Mouse (Mus musculus) hindbrain, embryonic 13.5 days (tissue): ENCODE measurements around the gene Cntn4. TPM values are rescaled to one million over a fixed set of nuclear protein-coding genes. Genes with fewer than 3 reads are reported as not detected.

Experiments
- ATAC-seq: fragments of 200-750 bp; cut with Nextera tagmentation; 2 replicates; pipeline ENCODE4 v1.8.0; 2017; ENCODE audit warnings: moderate TSS enrichment; ENCODE audit not compliant: low FRiP score
- H3K27ac ChIP-seq: fragments of 300-500 bp; sonication (generic); 2 replicates; pipeline ENCODE4 v1.5.1; 2015; ENCODE audit warnings: inconsistent platforms, mild to moderate bottlenecking, moderate library complexity
- H3K27me3 ChIP-seq: fragments of 300-500 bp; sonication (generic); 2 replicates; pipeline ENCODE4 v1.6.1; 2015; ENCODE audit warnings: mild to moderate bottlenecking, inconsistent platforms
- H3K36me3 ChIP-seq: fragments of 300-500 bp; sonication (generic); 2 replicates; pipeline ENCODE4 v1.6.1; 2015; ENCODE audit warnings: mild to moderate bottlenecking, inconsistent platforms
- H3K4me1 ChIP-seq: fragments of 300-500 bp; sonication (generic); replicated peaks from 2 replicates; pipeline ENCODE4 v1.6.1; 2015; ENCODE audit warnings: inconsistent platforms
- H3K4me2 ChIP-seq: fragments of 300-500 bp; sonication (generic); 2 replicates; pipeline ENCODE4 v1.6.1; 2015; ENCODE audit warnings: inconsistent platforms, mild to moderate bottlenecking, moderate library complexity
- H3K4me3 ChIP-seq: fragments of 300-500 bp; sonication (generic); 2 replicates; pipeline ENCODE4 v1.5.1; 2015; ENCODE audit warnings: mild to moderate bottlenecking, inconsistent platforms
- H3K9ac ChIP-seq: fragments of 300-500 bp; sonication (generic); 2 replicates; pipeline ENCODE4 v1.6.1; 2015; ENCODE audit warnings: mild to moderate bottlenecking, inconsistent platforms
- H3K9me3 ChIP-seq: fragments of 300-500 bp; sonication (generic); 2 replicates; pipeline ENCODE4 v1.6.1; 2016; ENCODE audit warnings: inconsistent platforms
- WGBS: fragments of 180-500 bp; shearing (Covaris S2); methylation state at CpG from one replicate; pipeline ENCODE4 v1.1.7; 2015; 5-methylcytosine and 5-hydroxymethylcytosine counted together
- polyA plus RNA-seq: library from polyadenylated mRNA; unstranded; fragments of >200 nt; fragmentation: Nextera tagmentation; extraction: Ambion mirVana; gene quantifications from 2 replicates; pipeline ENCODE4 v1.2.1, GENCODE M21; 2015

The Cntn4 gene
- polyA plus RNA-seq, 1 experiment from 2014 or later = 18.3 TPM

DNA sequence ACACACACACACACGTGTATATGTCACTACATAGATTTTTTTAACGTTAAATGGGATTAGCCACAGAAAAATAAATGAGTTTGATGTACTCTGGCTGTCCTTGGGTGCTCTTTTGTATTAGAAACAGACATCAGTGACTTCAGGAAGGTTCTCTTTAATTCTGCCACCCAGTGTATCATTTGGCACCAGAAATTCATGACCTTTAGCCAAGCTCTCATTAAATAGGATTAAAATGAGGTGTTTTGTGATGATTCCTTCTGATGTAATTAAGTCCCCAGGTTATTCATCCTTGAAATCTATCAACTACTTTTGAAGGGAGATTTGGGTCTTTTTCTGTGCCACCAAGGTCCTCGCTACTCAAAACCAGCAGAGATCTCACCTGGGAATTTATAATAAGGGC, 763.8 kb downstream of the Cntn4 start:
- 75% methylated on average over 3 of the region's 3 CpGs for WGBS
- no peak overlapping the region for H3K27ac ChIP-seq
- no peak overlapping the region for H3K9ac ChIP-seq
- no peak for ATAC-seq
- H3K36me3 ChIP-seq = no peaks in the 10 kb centered on the region
- no peaks in the 10 kb centered on the region for H3K4me1 ChIP-seq
- no peaks in the 10 kb centered on the region for H3K27me3 ChIP-seq
- H3K4me2 ChIP-seq = no peak overlapping the region
- no peaks in the 10 kb centered on the region for H3K9me3 ChIP-seq
- no peak overlapping the region for H3K4me3 ChIP-seq

DNA sequence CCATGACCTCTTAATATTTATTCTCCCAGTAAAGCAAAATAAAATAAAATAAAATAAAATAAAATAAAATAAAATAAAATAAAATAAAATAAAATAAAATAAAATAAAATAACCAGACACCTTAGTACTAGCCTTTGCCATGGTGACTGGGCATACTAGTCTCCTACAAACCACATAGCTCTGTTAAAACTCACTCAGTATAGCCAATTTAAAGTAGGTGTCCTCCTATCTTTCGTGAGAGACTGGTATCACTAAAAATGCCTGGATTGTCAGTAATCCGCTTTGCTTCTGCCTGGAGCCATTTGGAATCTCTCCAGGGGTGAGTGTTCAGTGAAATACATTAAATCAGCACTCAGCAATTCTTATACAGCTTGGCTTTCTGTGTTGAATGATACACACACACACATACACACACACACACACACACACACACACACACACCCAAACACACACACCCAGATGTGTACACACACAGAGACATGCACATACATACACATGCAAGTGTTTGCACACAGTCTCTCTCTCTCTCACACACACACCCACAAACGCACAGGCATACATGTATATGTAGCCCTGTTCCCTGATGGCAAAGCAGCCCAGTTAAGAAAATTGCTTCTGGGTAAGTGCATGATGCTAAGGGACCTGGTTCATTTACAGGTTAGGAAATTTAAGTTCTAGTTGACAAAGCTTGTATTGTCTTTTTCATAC, 776.8 kb downstream of the Cntn4 start:
- no peaks in the 10 kb centered on the region for H3K9me3 ChIP-seq
- WGBS = 52% methylated on average over 3 of the region's 3 CpGs
- H3K36me3 ChIP-seq = no peaks in the 10 kb centered on the region
- ATAC-seq = no peak; the same call in 1 of the 2 replicates
- H3K4me3 ChIP-seq = no peak overlapping the region
- H3K27ac ChIP-seq = no peak overlapping the region; the same call in 1 of the 2 replicates
- H3K27me3 ChIP-seq = no peaks in the 10 kb centered on the region
- no peak overlapping the region for H3K4me2 ChIP-seq
- peaks cover 4% of the 10 kb centered on the region; the same call in 1 of the 2 replicates for H3K4me1 ChIP-seq
- no peak overlapping the region for H3K9ac ChIP-seq

DNA sequence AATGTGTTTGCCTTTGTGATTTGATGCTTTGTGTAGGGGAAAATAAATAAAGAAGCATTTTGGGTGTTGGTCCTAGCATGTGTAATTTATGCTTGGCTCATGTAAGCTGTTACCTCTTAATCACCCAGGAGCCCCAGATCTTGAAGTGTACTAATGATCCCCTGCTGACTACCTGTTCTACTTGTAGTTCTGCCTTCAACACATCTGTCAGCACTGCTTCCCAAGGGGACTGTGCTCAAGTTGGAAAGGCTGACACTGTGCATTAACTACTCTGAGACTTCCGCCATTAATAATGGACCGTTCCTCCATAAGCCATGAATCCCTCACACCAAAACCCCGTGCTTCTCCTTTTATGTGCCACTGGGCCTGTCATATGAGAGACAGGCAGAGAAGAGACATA, 778.2 kb downstream of the Cntn4 start:
- H3K4me2 ChIP-seq = no peak overlapping the region
- no peak overlapping the region for H3K9ac ChIP-seq
- H3K4me3 ChIP-seq = no peak overlapping the region
- no peaks in the 10 kb centered on the region for H3K27me3 ChIP-seq
- no peaks in the 10 kb centered on the region for H3K9me3 ChIP-seq
- peaks cover 4% of the 10 kb centered on the region; the same call in 1 of the 2 replicates for H3K4me1 ChIP-seq
- no peaks in the 10 kb centered on the region for H3K36me3 ChIP-seq
- WGBS = 84% methylated on average over 3 of the region's 3 CpGs
- H3K27ac ChIP-seq = no peak overlapping the region
- ATAC-seq = no peak

DNA sequence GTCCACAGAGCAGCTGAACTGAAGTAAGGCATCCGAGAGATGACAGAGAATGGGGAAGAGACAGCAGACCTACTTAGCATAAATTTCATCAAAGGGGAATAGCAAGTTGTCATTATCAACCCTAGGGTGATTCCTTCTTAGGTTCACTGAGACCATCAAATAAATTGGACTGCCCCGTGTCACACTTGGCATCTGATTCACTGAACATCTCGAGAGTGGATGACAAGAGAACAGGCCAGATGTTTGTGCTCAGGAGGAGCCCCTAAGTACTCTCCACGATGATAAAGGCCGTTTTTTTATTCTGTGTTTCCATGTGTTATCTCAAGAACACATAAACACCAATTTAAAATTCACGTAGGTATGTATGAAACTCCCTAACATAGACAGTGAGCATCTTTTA, 780.7 kb downstream of the Cntn4 start:
- no peak overlapping the region for H3K4me2 ChIP-seq
- H3K27ac ChIP-seq = no peak overlapping the region
- H3K27me3 ChIP-seq = no peaks in the 10 kb centered on the region
- H3K36me3 ChIP-seq = no peaks in the 10 kb centered on the region
- no peak overlapping the region for H3K9ac ChIP-seq
- ATAC-seq = no peak
- 84% methylated on average over 6 of the region's 6 CpGs for WGBS
- H3K4me3 ChIP-seq = no peak overlapping the region
- H3K4me1 ChIP-seq = peaks cover 4% of the 10 kb centered on the region; the same call in 1 of the 2 replicates
- H3K9me3 ChIP-seq = no peaks in the 10 kb centered on the region

DNA sequence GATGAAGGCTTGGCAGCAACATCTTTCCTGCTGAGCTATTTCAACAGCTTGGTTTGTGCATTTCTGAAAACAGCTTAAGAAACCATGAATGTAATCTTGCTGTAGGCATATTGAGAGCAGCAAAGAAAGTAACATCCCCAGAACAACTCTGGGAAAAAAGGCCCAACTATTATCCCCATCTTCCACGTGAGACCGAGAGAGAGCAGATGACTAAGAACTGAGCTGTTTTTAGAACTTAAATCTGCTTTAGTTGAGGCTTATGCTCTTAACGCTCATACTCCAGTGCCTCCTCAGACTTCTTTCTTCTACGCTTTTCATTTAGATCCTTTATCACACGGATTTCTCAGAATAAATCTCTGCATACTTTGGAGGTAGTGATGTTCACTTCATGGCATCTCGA, 784.9 kb downstream of the Cntn4 start:
- H3K27ac ChIP-seq = no peak overlapping the region
- no peaks in the 10 kb centered on the region for H3K9me3 ChIP-seq
- no peak overlapping the region for H3K4me3 ChIP-seq
- no peaks in the 10 kb centered on the region for H3K36me3 ChIP-seq
- H3K27me3 ChIP-seq = no peaks in the 10 kb centered on the region
- H3K4me2 ChIP-seq = no peak overlapping the region
- H3K4me1 ChIP-seq = peaks cover 5% of the 10 kb centered on the region; the same call in 1 of the 2 replicates
- WGBS = 90% methylated on average over 6 of the region's 6 CpGs
- no peak for ATAC-seq
- H3K9ac ChIP-seq = no peak overlapping the region

DNA sequence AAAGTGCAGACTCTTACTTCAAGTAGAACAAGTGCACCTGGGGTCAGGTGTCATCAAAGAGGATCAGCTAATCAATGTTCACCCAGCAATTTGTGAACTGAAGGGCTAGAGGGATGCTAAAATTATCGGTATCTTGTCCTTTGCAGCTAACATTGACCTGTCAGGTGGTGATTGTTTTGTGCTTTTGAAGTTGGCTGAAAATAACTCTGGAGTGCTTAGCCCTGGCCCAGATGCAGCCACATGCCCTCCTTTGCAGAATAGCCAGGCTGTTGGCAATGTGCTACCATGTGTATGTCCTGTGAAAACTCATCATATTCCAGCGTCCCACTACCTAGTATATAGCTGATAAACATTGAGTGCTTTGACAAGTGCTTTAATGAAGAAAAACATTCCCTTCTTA, 786.4 kb downstream of the Cntn4 start:
- Histone ChIP-seq H3K4me3 (no peak overlapping the region), H3K27ac (no peak overlapping the region), H3K27me3 (no peaks in the 10 kb centered on the region), H3K9ac (no peak overlapping the region), H3K4me2 (no peak overlapping the region), H3K9me3 (no peaks in the 10 kb centered on the region), H3K4me1 (peaks cover 5% of the 10 kb centered on the region; the same call in 1 of the 2 replicates), H3K36me3 (no peaks in the 10 kb centered on the region)
- WGBS = 97% methylated on average over 2 of the region's 2 CpGs
- ATAC-seq = 0 out of 2 replicates have a peak, but pooled peaks have one; percentile 21

DNA sequence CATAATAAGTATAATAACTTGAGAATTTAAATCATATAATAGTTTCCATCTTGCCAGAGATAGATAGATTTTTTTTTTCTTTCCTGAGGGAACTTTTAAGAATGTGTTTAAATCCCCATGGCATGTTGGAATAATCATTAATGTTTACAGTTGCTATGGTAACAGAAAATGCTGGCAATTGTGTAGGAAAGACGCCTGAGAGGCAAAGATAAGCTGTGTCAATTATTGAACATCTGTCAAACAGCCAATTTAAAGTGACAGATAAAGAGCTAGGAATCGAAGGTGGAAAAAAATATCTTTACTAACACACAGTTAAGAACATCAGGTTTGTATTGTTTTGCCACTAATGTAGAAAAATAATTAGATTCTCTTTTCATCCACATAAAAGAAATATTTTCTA, 788.3 kb downstream of the Cntn4 start:
- Histone ChIP-seq H3K27ac (no peak overlapping the region), H3K9me3 (no peaks in the 10 kb centered on the region), H3K9ac (no peak overlapping the region), H3K4me2 (no peak overlapping the region), H3K36me3 (no peaks in the 10 kb centered on the region), H3K4me1 (peaks cover 5% of the 10 kb centered on the region; the same call in 1 of the 2 replicates), H3K4me3 (no peak overlapping the region), H3K27me3 (no peaks in the 10 kb centered on the region)
- 16% methylated on average over 2 of the region's 2 CpGs for WGBS
- ATAC-seq = no peak

DNA sequence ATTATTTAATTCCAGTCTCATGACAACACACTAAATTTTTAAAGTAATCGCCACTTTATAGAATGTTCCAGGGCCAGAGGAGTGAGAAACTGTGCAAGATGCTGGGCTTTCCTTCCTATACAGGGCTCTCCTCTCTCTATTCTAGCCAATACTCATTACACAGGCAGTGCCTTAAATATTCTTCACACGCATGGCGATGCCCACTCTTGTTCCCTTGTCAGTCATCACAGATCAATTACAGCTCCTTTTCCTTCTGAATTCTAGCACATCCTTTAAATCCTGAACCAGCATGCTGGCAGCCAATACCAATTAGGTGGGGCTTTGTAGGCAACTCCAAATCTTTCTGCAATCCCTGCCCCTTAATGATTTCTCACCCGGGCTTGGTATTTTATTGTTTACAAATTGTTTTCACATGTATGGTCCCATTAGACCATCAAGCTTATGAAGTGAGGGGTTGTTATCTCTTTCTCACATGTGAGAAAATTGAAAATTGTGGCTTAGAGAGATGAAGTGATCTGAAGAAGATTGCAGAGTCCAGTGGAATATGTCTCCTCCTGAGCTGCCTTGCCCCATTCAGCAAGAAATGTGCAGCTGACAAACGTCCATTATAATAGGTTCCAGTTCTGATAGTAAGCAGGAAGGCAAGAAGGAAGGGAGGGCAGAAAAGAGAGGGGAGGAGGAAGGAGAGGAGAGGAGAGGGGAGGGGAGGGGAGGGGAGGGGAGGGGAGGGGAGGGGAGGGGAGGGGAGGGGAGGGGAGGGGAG, 789.0 kb downstream of the Cntn4 start:
- Histone ChIP-seq H3K27me3 (no peaks in the 10 kb centered on the region), H3K9ac (no peak overlapping the region), H3K9me3 (no peaks in the 10 kb centered on the region), H3K36me3 (no peaks in the 10 kb centered on the region), H3K4me2 (no peak overlapping the region), H3K4me1 (peaks cover 5% of the 10 kb centered on the region; the same call in 1 of the 2 replicates), H3K4me3 (no peak overlapping the region), H3K27ac (peak overlapping the region; percentile 31)
- 51% methylated on average over 5 of the region's 5 CpGs for WGBS
- ATAC-seq = peak; percentile 76; the same call in 1 of the 2 replicates

DNA sequence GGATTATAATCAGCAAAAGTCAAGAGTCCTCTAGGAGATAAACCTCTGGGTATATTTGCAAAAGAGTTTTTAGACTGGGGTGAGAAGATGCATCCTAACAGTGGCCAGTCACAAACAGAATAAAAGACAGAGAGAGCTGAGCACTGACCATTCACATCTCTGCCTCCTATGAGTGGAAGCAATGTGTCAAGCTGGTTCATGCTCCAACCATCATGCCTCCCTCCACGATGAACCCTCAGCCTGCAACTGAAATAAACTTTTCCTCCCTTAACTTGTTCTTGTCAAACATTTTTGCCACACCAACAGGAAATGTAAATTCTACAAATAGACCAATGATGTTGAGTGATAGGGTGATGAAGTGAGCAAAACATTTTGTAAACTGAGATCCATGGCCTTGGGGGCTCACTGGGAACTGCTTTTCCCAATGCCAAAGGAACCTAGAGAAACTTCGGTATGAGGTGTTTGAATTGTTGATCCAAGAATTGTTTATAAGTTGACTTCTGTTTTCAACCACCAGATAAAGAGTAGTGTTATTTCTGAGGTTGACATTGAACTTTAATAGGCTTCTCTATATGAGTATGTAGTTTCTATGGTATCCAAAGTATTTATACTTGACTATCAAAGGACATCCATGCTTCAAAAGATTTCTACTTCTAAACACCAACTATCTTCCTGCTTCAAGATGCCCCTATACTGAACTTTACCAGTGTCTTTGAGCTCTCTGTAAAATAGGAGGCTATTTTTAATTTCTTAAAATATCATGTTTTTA, 794.6 kb downstream of the Cntn4 start:
- H3K27ac ChIP-seq = no peak overlapping the region
- no peak overlapping the region for H3K4me2 ChIP-seq
- H3K9me3 ChIP-seq = no peaks in the 10 kb centered on the region
- ATAC-seq = no peak
- no peak overlapping the region for H3K9ac ChIP-seq
- no peaks in the 10 kb centered on the region for H3K36me3 ChIP-seq
- WGBS = 93% methylated on average over 2 of the region's 2 CpGs
- H3K4me3 ChIP-seq = no peak overlapping the region
- no peaks in the 10 kb centered on the region for H3K4me1 ChIP-seq
- H3K27me3 ChIP-seq = no peaks in the 10 kb centered on the region

DNA sequence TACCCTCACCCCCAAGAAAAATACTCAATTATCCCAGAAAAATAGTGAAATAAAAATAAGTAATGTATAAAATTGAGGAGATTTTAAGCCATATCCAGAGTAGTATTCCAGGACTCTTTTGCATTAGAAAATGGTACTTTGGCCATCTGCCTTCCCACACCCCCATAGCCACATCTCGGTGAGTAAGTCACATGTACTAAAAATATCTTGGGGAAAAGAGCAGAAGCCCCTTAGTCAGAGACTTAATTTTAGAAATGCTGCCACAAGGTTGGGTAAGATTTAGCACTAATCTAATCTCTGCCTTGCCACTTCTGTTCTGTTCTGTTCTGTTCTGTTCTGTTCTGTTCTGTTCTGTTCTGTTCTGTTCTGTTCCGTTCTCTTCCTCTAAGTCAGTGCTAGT, 796.4 kb downstream of the Cntn4 start:
- no peak for ATAC-seq
- Histone ChIP-seq H3K4me2 (no peak overlapping the region), H3K4me1 (no peaks in the 10 kb centered on the region), H3K4me3 (no peak overlapping the region), H3K9me3 (no peaks in the 10 kb centered on the region), H3K36me3 (no peaks in the 10 kb centered on the region), H3K27me3 (no peaks in the 10 kb centered on the region), H3K27ac (no peak overlapping the region), H3K9ac (no peak overlapping the region)
- WGBS = 99% methylated on average over 2 of the region's 2 CpGs

DNA sequence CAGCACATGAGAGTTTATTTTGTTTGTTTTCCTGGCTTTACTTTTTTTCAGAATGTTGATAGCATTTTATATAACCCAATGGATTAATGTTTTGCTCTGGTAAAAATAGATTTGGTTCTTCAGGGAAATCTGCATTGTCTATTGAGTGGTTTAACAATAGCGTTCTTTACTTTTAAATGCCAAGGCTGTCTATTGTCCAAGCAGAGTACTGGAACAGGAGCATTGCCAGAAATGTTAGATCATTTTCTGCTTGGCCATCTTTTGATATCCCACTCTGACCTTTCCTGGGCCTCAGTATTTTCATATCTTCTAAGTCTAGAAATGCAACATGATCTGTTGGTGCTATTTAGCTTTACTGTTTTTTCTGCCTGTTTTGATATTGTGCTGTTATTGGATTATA, 804.1 kb downstream of the Cntn4 start:
- H3K36me3 ChIP-seq = no peaks in the 10 kb centered on the region
- H3K27me3 ChIP-seq = no peaks in the 10 kb centered on the region
- H3K4me2 ChIP-seq = no peak overlapping the region
- no peaks in the 10 kb centered on the region for H3K9me3 ChIP-seq
- H3K27ac ChIP-seq = no peak overlapping the region
- WGBS = 94% methylated on average over 1 of the region's 1 CpGs
- ATAC-seq = no peak
- H3K4me1 ChIP-seq = no peaks in the 10 kb centered on the region
- H3K9ac ChIP-seq = no peak overlapping the region
- H3K4me3 ChIP-seq = no peak overlapping the region

DNA sequence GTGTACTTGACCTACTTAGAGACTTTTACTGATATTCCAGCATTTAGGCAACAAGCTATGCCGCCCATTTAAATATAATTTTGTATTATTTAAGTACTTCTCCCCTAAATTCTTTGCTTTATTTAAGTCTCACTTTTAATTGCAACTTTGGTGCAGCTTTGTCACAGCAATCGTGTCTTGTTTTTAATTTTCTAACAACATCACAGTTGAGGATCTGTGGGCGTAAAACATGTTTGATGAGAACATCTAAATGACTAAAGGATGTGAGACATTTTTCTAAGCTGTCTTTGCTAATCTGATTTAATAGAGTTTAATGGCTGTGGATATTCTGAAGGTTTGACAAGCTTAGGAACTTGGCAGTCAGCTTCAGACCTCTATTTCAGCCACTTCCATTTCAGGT, 818.8 kb downstream of the Cntn4 start:
- H3K27me3 ChIP-seq = no peaks in the 10 kb centered on the region
- no peak overlapping the region for H3K9ac ChIP-seq
- H3K4me1 ChIP-seq = no peaks in the 10 kb centered on the region
- no peak for ATAC-seq
- no peaks in the 10 kb centered on the region for H3K9me3 ChIP-seq
- 89% methylated on average over 3 of the region's 3 CpGs for WGBS
- no peak overlapping the region for H3K4me3 ChIP-seq
- H3K36me3 ChIP-seq = no peaks in the 10 kb centered on the region
- no peak overlapping the region for H3K4me2 ChIP-seq
- H3K27ac ChIP-seq = no peak overlapping the region
